Mouse (Mus musculus) retina, postnatal 7 days (tissue): ENCODE results near the gene Emx1.

Experiments used
- DNase-seq: peaks from one replicate; pipeline ENCODE4 v3.0.0-alpha.2; 2012; ENCODE audit warnings: low read depth, low spot score

Emx1 gene

DNA sequence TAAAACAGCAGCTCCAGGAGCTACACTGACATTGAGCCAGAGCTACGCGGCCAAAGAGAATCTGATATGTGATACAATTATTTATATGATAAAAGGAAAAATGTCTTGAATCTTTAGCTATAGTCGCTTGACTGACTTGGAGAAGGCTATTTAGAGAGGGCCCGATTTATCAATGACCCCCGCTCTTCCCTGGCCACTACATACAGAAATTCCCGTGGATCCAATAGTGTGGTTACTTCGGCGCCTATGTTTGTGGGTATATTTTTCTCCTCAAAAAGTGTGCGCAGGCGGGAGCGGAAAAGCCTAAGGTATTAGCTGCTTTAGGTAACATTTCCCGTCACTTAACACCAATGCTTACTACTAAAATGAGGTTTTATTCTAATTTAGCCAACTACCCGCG lies 2.1 kb downstream of the Emx1 start:
- DNase-seq, result no peak

DNA sequence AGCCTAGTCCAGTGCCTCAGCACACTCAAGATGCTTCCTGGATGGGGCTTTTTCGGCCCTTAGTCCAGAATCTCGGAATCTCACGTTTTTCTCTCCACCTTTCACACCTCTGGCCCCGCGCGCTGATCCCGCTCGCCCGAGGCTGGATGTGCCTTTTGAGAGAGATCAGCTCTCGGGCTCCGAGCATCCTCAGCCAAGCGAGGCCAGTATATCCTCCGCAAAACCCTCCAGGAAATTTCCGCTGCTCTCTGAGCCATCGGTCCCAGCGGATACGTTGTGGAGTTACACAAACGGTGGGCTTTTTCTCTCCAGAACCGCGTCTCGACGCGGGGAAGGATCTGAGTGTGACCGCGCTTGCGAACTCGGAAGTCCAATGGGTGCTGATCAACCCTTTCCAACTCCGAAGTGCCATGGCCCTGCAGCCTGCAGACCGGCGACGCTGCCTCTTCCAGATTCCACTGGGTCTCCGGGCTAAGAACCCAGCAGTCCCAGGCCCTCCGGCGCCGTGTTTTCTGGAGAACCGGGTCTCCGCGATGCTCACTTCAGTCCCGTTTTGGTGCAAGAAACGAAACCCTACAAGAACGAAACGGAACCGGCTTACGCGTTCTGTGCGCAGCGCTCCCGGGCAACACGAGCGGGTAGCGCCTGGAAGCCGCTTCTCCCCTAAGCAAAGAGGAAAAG lies 2.8 kb downstream of the Emx1 start:
- no peak for DNase-seq

DNA sequence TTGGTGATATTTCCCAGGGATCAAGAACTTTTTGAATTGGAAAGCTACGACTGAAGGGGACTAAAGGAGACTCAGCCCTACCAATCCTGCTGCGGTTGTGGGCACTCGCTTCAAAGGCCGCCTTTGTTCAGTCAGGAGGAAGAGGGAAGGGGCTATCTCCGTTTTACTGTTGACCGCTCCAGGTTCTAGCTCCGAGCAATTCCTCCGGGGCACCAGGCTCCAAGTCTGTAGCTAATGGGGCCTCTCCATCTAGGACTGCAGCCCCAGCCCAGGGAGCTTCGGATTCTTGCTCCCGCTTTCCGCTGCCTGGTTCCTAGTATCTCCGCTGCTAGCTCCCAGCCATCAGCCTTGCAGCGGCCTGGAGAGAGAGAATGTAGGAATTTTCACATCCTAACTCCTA lies 3.4 kb downstream of the Emx1 start:
- DNase-seq, result no peak

DNA sequence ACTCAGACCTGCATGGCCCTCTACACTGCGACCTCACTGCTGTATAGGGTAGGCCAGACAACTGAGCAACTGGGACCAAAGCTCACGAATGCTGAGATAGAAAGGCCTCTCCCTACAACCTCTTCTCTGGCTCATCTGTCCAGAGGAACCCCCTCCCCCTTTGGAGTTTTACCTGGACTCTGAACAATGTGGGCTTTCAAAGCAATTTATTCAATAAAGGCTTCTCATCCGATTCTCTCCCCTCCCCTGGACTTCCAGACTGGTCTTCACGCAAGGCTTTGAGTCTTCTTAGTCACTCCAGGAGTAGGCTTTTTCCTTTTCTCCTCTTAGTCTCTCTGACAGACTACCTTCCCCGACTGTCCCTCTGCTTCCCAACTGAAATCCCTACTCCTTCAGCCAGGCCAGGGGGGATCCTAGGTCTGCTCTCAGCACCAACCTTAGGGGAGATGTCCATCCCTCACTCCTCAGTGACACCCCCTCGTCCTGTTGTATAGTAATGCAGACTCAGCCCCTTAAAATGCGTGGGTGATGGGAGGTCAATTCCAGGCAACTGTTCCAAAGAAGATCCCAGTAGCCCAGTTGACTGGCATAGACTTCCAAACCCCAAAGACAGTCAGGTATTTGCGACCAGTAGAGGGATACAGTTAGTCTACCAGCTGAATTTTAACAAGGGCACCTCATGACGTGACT lies 4.7 kb downstream of the Emx1 start:
- DNase-seq, result no peak

DNA sequence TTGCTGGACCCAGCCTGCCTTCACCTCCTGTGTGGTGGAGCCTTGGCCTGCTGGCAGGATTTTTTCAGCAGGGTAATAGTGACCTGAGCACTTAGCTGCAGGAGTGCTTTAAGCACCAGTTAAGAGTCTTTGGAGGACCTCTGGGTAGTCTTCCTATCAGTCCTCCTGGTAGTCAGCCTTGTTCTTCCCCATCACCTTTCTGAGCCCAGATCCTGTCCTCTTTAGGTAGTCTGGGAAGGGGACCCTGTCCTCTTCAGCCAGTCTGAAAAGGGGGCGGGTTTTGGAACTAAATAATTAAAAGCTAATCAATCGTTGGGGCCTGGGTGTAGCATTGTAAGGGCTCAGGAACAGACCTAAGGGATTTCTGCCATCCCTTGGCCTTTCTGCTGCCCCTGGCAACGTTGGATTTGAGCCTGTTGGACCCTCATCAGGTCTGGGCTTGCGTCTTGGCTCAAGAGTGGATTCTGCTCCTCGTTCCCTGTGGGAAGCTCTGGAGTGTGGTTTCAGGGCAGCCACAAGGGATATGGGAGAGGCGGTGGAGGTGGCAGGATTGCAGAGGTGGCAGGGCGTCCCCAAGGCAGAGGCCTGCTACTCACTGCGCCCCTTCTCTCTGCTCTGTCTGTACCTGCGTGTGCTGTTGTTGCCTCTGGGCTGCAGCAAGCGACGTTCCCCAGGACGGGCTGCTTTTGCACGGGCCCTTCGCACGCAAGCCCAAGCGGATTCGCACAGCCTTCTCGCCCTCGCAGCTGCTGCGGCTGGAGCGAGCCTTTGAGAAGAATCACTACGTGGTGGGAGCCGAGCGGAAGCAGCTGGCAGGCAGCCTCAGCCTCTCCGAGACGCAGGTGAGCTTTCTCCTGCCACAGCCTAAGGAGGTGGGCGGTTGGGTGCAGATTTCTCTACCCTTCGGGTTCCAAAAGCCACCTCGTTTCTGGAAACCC lies 6.4 kb downstream of the Emx1 start:
- no peak for DNase-seq

DNA sequence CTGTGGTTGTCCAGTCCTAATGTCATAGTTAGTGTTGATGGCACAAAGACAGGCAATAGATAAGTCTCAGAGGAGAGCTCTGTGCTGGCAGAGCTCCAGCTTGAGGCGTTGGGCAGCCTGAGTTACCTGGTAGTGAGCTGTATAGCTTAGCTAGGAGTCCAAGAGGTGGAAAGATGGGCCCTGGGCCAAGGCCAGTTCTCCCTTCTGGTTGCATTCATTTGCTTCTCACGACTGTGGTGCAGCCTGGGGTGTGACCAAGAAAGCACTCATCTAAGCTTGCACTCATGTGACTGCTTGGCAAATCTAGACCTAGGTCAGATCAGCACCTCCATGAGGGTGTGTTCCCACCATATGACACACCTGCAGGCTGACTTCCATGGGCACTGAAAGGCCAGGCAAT lies 10.7 kb downstream of the Emx1 start:
- DNase-seq, result no peak

DNA sequence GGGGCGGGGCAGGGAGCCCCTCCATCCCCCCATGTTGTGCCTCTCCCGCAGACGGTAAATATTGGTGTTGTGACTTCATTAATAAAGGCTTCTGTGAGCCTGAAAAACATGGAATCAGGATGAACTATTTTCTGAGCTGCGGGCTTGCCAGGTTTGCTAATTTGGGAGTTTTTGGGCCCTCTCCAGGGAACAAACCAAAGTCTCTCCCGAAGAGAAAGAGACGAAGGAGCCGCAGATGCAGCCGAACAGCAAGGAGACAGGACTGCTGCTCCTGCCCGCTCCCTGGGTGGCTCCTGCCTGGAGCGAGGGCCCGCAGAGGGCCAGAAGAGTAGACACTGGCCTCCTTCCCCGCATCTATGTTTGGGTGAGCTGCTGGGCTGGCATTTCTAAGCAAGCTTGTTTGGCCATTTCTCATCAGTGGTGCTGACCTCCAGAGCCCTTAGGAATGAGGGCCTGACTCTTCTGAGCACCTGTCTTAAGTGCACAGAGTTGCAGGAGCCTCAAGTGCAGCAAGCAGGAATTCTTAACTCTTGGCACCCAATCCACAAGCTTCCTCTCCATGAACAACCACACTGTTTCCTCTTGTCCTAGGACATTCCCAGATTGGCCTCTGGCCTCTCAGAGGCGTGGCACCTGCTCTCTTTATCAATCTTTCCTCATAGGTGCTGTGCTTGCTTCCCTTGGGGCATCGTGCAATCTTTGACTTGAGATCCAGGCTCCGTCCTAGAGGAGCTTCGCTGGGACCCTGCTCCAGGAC lies 19.1 kb downstream of the Emx1 start:
- DNase-seq, result no peak

DNA sequence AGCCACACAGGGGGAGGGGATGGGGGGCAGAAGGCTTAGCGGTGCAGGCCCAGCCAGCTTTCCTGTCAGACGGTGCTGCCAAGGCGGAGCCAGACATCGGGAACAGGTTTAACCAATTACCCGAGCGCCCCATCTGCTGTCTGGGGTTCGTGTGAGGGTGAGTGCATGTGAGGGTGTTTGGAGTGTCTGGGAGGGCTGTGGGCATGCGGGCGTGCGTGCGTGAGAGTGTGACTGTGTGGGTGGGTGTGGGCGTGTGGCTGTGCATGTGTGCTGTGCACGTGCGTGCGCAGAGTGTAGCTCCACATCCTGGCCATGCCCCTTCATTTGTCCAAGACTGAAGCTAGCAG lies 19.7 kb downstream of the Emx1 start:
- no peak for DNase-seq

DNA sequence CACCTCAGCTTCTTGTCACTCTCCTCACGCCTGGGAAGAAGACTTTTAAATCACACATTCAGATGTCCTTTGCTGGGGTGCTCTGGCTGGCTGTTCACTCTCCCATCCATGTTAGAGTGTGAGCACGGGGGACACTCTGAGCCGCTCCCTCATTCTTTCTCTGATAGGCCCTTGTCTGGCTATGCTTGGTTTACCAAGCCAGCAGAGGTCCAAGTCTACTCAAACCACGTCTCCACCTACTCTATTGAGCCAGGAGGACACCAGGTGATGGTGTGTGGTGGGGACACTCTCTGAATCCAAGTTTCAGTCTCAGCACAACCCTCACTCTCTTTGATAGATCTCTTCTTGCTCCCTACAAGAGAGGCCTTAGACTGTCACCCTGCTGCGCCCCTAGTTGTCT lies 20.1 kb downstream of the Emx1 start:
- DNase-seq, result no peak

DNA sequence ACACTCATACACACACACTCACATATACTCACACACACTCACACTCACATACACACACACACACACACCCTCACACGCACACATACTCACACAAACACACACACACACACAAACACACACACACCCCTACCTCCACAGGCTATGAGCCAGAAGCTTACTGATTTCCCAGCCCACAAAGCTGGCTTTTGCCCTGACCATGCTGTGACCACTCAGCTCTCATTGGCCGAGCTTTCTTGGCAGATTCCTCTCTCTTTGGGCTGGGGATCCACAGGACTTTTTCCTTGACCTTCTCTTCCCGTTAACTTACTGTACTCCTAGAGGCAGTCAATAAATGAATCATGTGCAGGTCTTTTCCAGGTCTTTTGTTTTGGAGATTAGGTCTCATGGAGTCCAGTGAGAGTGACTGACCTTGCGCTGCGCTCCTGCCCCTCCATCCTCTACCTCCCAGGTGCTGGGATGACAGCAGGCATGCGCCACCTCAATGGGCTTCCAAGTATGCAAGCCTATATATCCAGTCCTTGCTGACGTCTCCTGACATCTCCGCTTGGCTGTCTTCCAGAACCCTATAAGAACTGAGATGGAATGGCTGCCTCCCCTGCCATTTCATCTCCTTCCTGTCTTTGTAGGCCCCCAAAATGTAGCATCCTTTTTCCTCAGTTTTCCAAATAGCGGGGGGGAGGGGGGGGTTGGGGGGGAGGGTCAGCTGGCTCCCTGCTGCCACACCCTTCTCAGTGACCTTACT lies 22.2 kb downstream of the Emx1 start:
- DNase-seq, result no peak

DNA sequence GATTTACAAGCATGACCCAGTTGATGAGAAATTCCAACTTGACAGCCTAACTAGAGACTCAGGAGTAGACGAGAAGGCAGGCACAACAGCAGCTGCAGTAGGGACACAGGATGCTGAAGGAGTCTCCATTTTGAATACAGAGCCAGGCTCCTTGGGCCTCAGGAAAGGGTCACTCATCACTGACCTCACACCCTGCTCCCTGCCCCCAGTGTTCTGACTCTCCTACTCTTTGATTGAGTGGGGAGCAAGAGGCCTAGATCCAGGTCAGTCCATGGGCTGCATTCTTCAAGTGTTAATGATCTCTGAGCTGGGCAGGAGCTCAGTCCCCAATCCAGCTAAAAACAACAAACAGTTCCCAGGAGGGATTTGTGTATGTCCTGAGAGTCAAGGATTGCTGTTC lies 23.4 kb downstream of the Emx1 start:
- DNase-seq, result no peak

DNA sequence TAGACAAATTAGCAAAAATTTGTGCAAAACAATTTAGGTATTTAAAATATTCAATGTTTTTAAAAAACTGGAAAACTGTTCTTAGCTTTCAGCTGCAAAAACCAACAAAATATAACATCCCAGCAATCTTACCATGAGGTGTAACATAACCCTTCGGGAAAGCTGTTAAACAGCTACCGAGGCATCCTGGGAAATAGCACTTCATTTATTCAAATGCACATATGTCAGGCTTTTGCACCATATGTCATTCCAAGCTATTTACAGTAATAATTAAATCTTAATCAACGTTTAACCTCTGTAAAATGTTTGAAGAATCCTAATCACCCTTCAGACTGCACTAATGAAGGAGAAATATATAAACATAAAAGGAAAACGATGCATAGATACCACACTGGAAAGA lies 31.0 kb downstream of the Emx1 start:
- DNase-seq, result no peak

DNA sequence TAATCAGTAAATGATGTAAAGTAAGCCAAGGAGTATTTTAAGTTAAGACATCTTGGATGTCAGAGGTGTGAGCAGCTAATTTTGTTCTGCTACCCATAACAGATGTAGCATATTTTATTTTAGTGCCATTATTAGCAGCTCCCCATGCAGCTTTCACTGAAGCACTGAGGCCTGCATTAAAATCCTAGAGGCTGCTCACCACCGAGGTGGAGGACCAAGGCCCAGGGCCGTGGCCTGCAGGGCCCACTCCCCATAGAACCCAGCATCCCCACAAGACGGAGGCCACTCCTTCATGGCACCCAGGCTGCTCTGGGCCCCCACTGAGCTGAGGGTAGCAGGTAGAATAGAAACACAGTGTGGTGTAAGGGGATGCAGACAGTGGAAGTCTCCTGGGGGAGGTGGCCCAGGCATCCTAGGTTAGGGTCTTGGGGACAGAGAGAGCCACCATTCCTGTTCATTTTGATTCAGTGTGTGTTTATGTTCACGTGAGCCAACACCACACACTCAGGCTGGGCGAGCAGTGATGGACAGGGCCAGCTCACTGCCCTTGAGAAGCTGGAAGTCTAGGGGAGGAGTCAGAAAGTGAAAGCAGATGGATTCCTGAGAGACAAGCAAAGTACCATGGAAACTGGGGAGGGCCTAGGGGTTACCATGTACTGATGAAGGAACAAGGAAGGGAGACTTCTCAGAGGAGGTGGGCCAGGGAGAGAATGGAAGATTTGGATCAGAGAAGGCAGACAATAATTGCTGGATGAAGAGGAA lies 31.6 kb downstream of the Emx1 start:
- DNase-seq, result no peak

DNA sequence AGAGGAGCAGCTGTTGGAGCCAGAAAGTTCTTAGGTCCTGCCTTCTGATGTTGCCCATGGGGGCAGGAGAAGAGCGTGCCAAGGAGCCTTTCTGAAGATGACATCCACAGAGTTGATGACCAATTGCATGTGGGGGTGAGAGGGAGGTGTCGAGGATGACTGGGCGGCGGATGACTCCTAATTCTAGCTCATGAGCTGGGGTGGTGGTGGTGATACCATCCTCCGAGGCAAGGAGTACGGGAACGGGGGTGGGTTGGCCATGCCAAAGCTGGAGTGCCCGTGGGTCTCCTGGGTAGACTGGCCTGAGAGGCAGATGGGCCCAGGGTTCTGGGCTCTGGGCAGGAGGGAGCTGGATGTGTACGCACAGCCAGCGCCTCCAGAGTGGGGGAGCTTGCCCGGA lies 32.5 kb downstream of the Emx1 start:
- no peak for DNase-seq

DNA sequence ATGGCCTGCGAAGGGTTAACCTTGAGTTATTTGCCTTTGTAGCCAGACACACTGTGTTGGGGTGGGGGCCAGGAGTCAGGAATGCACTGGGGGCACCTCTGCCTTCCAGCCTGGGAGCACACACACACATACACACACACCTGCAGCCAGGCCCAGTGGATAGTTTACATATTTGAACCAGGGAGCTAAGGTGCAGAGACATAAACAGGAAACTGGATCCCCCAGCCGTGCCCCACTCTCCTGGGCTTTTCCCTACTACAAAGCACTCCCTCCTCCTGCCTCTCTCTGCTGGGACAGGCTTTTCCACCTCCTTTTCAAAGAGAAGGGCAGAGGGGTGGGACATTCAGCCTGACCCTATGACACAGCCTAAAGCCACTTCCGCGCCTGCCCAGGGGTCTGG lies 33.7 kb downstream of the Emx1 start:
- no peak for DNase-seq

DNA sequence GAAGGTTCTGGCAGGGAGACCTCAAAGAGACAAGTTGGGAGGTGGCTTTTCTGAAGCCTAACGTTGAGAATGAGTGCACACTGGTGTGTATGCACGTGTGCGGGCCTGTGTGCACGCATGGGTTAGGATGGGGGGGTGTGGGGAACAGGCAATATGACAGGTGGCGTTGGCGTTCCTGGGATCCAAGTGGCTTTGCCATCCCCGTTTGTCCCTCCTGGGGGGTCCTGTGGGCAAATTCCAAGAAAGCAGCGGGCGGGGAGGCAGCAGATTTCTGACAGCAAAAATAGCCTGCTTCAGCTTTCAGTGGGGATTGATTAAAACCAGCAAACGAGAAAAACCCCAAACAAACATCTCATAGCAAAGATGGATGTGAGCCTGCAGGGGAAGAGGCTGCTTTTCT lies 35.3 kb downstream of the Emx1 start:
- DNase-seq, result no peak

DNA sequence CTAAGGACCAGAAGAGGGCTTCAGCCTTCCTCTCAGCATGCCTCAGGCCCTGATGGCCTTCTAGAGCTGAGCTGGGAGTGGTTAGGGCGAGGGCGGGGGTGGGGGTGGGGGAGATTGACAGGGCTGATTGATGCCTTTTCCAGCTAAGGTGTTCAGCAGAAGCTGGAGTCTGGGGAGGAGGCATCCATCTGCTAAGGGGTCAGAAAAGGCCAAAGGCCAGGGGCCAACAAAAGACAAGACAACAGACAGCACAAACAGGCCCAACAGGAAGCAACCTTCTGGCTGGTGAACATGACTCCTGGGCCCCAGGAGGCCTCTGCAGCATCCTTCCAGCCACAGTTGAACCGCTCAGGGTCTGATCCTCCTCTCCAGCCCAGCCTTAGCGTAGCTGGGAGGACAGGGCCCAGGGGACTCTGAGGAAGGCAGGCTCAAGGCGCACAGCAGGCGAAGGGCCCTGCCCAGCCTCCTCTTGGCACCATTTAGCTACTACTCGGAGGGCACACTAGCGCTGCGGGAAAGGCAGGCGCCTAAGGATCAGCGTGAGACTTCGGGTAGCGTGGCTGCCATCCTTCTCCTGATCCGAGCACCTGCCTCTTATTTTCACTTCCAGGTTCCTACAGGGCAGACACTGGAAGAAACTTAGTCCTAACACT lies 36.4 kb downstream of the Emx1 start:
- DNase-seq, result no peak

DNA sequence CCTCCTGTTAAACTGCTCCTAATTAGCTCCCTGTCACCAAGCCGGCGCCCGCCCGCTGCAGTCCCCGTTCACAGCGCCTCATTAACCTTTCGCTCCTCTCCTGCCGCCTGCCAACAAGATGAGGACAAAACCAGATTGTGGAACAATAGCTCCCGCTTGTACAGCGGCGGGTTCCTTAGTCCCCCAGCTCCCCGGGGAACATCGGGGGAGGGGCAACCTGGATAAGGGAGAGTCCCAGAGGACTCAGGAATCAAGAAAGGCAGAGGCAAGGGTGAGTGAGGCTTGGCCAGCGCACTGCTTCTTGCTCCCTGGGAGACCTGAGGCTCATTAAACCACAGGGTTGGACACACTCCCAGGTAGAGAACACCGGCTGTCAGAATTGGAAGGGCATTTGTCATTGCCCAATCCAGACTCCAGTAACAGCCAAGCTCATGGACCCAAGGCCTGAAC lies 37.2 kb downstream of the Emx1 start:
- no peak for DNase-seq

DNA sequence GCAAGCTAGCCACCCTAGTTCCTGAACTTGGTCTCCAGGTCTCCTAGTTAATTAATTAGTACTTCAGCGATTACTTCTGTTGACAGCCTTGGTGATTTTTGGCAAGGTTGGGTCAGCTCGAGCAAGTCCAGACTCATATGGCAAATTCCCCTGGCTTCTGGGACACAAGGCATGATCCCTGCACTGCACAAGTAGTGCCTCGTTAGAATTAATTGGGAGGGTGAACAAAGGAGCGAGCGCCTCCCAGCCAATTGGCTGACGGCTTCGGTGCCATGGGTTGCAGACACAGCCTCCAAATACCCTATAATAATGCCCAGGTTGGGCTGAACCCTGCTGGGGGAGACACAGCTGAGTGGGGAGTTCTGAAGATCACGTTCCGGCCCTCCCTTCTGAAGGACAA lies 39.3 kb downstream of the Emx1 start:
- DNase-seq, result no peak

DNA sequence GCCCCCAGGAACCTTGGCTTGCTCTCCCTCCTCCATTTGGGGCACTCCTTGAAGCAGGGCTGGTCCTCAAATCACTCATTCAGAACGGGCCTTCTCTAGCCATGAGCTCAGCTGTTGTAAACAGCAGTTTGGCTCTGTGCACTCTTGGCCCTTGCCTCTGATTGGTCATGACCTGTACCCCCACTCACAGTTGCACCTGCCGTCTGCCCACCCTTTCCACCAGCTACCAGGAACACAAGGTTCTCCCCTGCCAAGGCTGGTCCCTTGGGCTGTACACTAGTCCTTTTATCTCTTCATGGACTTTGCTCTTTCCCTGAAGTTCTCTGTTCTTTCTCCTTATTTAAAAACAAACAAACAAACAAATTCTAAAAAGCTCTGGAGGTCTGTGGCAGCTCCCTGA lies 40.3 kb downstream of the Emx1 start:
- DNase-seq, result no peak
